Mouse (Mus musculus) hindbrain, embryonic 16.5 days (tissue): ENCODE data around the gene Golt1a. TPM values are rescaled to one million over a fixed set of nuclear protein-coding genes. Genes with fewer than 3 reads are reported as not detected.
A peak's percentile ranks its signal among the peaks of the same experiment; 100 is the strongest.

ENCODE experiments used
- ATAC-seq: fragments of 200-750 bp; cut with Nextera tagmentation; 2 replicates; pipeline ENCODE4 v1.8.0; 2017; ENCODE audit warnings: moderate TSS enrichment, moderate library complexity
- H3K27ac ChIP-seq: fragments of 300-500 bp; sonication (generic); 2 replicates; pipeline ENCODE4 v1.5.1; 2014; ENCODE audit warnings: low read depth, mild to moderate bottlenecking, control low read depth, low read length, moderate library complexity
- H3K27me3 ChIP-seq: fragments of 300-500 bp; sonication (generic); replicated peaks from 2 replicates; pipeline ENCODE4 v1.6.1; 2014; ENCODE audit warnings: low read length; ENCODE audit not compliant: control insufficient read depth, insufficient read depth
- H3K36me3 ChIP-seq: fragments of 300-500 bp; sonication (generic); 2 replicates; pipeline ENCODE4 v1.6.1; 2014; ENCODE audit warnings: mild to moderate bottlenecking, low read length, moderate library complexity, mixed read lengths; ENCODE audit not compliant: control insufficient read depth, insufficient read depth
- H3K4me1 ChIP-seq: fragments of 300-500 bp; sonication (generic); 2 replicates; pipeline ENCODE4 v1.6.1; 2014; ENCODE audit warnings: low read depth, low read length; ENCODE audit not compliant: control insufficient read depth, insufficient read depth
- H3K4me2 ChIP-seq: fragments of 300-500 bp; sonication (generic); 2 replicates; pipeline ENCODE4 v1.6.1; 2014; ENCODE audit warnings: mild to moderate bottlenecking, low read length, control low read depth, moderate library complexity
- H3K4me3 ChIP-seq: fragments of 300-500 bp; sonication (generic); 2 replicates; pipeline ENCODE4 v1.5.1; 2014; ENCODE audit warnings: mild to moderate bottlenecking, low read length, control low read depth, moderate library complexity
- H3K9ac ChIP-seq: fragments of 300-500 bp; sonication (generic); 2 replicates; pipeline ENCODE4 v1.6.1; 2014; ENCODE audit warnings: low read depth, mild to moderate bottlenecking, control low read depth, low read length, moderate library complexity
- H3K9me3 ChIP-seq: fragments of 300-500 bp; sonication (generic); 2 replicates; pipeline ENCODE4 v1.6.1; 2014; ENCODE audit warnings: mild to moderate bottlenecking, low read length, moderate library complexity; ENCODE audit not compliant: control insufficient read depth
- WGBS: fragments of 180-500 bp; shearing (Covaris S2); extraction: QIAGEN DNeasy Blood & Tissue Kit; methylation state at CpG from one replicate; pipeline ENCODE4 v1.1.7; 2014; 5-methylcytosine and 5-hydroxymethylcytosine counted together
- polyA plus RNA-seq: library from polyadenylated mRNA; unstranded; fragments of >200 nt; fragmentation: Nextera tagmentation; extraction: Ambion mirVana; gene quantifications from 2 replicates; pipeline ENCODE4 v1.2.1, GENCODE M21; 2015

Gene Golt1a
- polyA plus RNA-seq, 1 experiment from 2014 or later: not detected

- Histone ChIP-seq H3K9ac (no peak overlapping the region), H3K9me3 (no peaks in the 10 kb centered on the region), H3K4me1 (no peaks in the 10 kb centered on the region), H3K27me3 (no peaks in the 10 kb centered on the region), H3K4me3 (no peak overlapping the region), H3K4me2 (no peak overlapping the region), H3K27ac (no peak overlapping the region), H3K36me3 (peaks cover 5% of the 10 kb centered on the region; the same call in 1 of the 2 replicates)
- WGBS: 92% methylated on average over 6 of the region's 6 CpGs
- no peak for ATAC-seq
These were observed 17.7 kb upstream of the Golt1a start for GRCm38 (mm10) chr1:133291888-133292287.

DNA sequence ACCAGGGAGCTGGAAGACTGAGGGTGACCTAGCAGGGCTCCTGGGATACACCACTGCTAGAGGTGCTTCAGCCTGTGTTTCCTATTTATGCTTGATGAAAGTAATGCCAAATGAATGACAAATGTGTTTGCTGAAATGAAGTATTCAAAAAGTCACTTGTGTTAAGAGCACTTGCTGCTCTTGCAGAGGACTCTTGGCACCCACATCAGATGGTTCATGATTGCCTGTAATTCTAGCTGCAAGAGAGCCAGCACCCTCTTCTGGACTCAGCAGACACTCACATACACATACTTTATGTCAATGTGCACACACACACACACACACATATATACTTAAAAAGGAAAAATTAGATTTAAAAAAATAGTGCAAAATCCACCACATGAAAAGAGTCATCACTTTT, 17.0 kb upstream of the Golt1a start:
- ATAC-seq: no peak
- no peaks in the 10 kb centered on the region for H3K9me3 ChIP-seq
- peaks cover 3% of the 10 kb centered on the region; the same call in 1 of the 2 replicates for H3K36me3 ChIP-seq
- no peaks in the 10 kb centered on the region for H3K4me1 ChIP-seq
- no peak overlapping the region for H3K4me3 ChIP-seq
- no peaks in the 10 kb centered on the region for H3K27me3 ChIP-seq
- no peak overlapping the region for H3K9ac ChIP-seq
- H3K4me2 ChIP-seq: no peak overlapping the region
- H3K27ac ChIP-seq: no peak overlapping the region

DNA sequence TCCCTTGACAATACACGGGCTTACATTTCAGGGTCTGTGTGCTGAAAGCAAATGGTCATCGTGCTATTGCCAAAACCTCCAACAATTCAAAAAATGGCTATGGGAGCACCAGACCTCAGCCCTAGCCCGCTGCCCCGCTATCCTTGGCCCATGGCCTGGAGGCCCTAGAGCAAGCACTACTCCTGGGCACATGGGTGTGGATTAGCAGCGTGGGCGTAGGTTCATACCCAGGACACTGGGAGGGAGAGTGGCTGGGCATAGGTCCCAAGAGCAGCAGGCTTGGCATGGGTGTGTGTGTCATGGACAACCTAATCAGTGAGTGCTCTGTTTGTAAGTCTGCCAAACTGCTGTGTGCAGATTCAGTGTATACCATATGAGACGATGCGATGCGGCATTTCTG, 13.2 kb upstream of the Golt1a start:
- no peak for ATAC-seq
- Histone ChIP-seq H3K9ac (no peak overlapping the region), H3K4me1 (no peaks in the 10 kb centered on the region), H3K4me2 (no peak overlapping the region), H3K9me3 (no peaks in the 10 kb centered on the region), H3K36me3 (peaks cover 5% of the 10 kb centered on the region; the same call in 1 of the 2 replicates), H3K27me3 (no peaks in the 10 kb centered on the region), H3K4me3 (no peak overlapping the region), H3K27ac (no peak overlapping the region)
- WGBS: 72% methylated on average over 9 of the region's 9 CpGs

- Histone ChIP-seq H3K4me1 (peaks cover 3% of the 10 kb centered on the region; the same call in 1 of the 2 replicates), H3K4me2 (no peak overlapping the region), H3K9ac (no peak overlapping the region), H3K36me3 (0 out of 2 replicates have a peak, but pooled peaks cover 5% of the 10 kb centered on the region), H3K27me3 (no peaks in the 10 kb centered on the region), H3K27ac (no peak overlapping the region), H3K9me3 (no peaks in the 10 kb centered on the region), H3K4me3 (no peak overlapping the region)
- WGBS: 43% methylated on average over 14 of the region's 14 CpGs
- ATAC-seq: no peak
These were observed 10.8 kb upstream of the Golt1a start for GRCm38 (mm10) chr1:133298816-133299215.

DNA sequence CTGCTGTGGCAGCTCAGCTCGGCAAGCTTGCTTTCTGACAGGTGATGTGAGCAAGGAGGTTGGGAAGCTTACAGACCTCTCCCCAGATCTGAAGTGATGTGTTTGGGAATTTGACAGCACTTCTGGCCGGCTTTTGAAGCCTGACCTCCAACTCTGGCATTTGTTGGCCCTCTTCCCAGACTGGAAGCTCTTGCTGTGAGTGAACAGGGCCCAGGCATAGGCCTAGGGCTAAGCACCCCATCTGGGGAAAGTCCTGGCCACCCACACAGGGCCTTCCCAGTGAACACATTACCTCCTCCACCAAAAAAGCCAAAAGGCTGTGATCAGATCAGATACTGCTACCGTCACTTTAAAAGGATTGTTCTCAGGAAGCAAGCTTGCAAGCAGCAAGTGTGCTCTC, 7.1 kb upstream of the Golt1a start:
- Histone ChIP-seq H3K4me3 (no peak overlapping the region), H3K9ac (no peak overlapping the region), H3K36me3 (0 out of 2 replicates have a peak, but pooled peaks cover 5% of the 10 kb centered on the region), H3K27ac (no peak overlapping the region), H3K4me2 (no peak overlapping the region), H3K27me3 (no peaks in the 10 kb centered on the region), H3K4me1 (peaks cover 3% of the 10 kb centered on the region; the same call in 1 of the 2 replicates), H3K9me3 (no peaks in the 10 kb centered on the region)
- no peak for ATAC-seq
- WGBS: 33% methylated on average over 3 of the region's 3 CpGs

DNA sequence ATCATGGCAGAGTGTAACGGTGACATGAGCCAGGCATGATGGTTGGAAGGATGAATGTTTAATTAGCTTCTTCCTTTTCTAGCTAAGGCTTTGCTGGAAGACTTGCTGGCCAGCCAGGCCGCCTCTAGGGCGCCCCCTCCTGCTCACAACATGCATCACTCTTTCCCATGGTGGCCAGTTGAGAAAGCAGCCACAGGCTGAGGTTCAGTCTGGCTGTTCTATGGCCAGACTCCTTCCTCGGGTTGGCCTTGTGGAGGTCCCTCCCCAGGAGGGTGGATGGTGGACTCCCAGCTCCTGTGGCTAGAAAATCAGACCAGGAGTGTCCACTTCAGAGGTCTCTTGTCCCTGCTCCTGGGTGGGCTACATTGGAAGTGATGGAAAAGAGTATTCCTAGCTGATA, 2.8 kb upstream of the Golt1a start:
- no peaks in the 10 kb centered on the region for H3K36me3 ChIP-seq
- no peak overlapping the region for H3K27ac ChIP-seq
- peaks cover 6% of the 10 kb centered on the region for H3K4me1 ChIP-seq
- no peak overlapping the region for H3K4me2 ChIP-seq
- 0 out of 2 replicates have a peak, but pooled peaks have one; percentile 9 for ATAC-seq
- H3K9ac ChIP-seq: no peak overlapping the region
- H3K4me3 ChIP-seq: no peak overlapping the region
- H3K27me3 ChIP-seq: no peaks in the 10 kb centered on the region
- H3K9me3 ChIP-seq: no peaks in the 10 kb centered on the region
- WGBS: 1% methylated on average over 4 of the region's 4 CpGs

DNA sequence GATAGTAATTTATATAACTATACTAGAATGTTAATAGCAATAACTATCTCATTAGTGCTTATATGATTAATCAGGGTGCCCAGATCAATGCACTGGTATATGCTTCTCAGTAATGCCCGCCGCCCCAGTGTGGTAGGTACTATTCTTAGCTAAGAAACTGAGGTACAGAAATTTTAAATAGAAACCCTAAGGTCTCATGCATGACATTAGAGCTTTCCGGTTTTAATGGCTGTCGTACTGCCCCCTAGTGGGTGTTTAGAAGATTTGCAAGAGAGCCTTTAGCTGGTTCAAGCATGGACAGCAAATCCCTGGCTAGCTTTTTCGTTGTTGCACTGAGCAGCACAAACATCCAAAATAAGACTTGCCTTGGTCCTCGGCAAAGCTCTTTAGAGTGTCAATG, 2.3 kb upstream of the Golt1a start:
- no peak for ATAC-seq
- peaks cover 8% of the 10 kb centered on the region for H3K4me1 ChIP-seq
- H3K4me3 ChIP-seq: no peak overlapping the region

DNA sequence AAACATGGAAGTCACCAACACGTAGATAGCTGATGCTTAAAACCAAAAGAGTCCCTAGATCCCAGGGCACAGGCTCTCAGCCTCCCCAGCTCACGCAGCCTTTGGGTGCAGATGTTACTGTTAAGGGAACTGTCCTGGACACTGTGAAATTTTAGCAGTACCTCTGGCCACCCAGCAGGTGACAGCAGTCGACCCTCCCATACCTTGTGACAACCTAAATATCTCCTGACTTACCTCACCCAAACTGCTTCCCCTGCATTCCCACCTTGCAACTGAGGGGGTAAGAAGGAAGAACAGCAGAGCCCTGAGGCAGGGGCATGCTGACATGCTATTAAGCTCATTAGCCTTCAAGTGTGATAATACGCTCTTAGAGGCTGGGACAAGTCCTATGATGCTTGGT, 1.6 kb downstream of the Golt1a start:
- 58% methylated on average over 4 of the region's 4 CpGs for WGBS

More for the DNA sequence above, 2.3 kb upstream of the Golt1a start:
- Histone ChIP-seq H3K9me3 (no peaks in the 10 kb centered on the region), H3K4me2 (no peak overlapping the region), H3K27me3 (no peaks in the 10 kb centered on the region), H3K36me3 (no peaks in the 10 kb centered on the region), H3K27ac (no peak overlapping the region), H3K9ac (no peak overlapping the region)
- 14% methylated on average over 6 of the region's 6 CpGs for WGBS

DNA sequence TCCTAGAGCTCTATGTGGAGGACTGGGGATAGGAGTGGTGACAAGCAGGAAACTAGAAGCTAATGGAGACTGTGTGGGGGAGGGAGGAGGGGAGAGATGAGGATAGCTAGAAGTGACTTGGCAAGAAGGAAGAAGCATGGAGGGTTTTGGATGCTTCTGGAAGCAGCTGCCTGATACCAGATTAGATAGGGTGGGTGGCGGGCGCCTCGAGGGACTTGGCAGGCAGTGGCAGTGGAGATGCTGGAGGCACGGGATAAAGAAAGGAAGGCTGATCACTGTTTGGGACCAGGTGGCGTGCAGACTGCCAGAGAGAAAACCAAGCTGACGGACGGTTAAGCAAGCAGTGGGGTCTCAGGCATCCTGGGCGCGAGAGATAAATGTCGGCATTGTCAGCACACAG, 2.3 kb downstream of the Golt1a start:
- Histone ChIP-seq H3K4me3 (no peak overlapping the region), H3K27me3 (no peaks in the 10 kb centered on the region), H3K9ac (peak overlapping the region; percentile 9; the same call in 1 of the 2 replicates), H3K9me3 (no peaks in the 10 kb centered on the region), H3K4me1 (peaks cover 5% of the 10 kb centered on the region), H3K27ac (no peak overlapping the region; the same call in 1 of the 2 replicates), H3K36me3 (no peaks in the 10 kb centered on the region), H3K4me2 (peak overlapping the region; percentile 24; the same call in 1 of the 2 replicates)
- ATAC-seq: peak; percentile 71
- 13% methylated on average over 10 of the region's 10 CpGs for WGBS

More for the DNA sequence above, 1.6 kb downstream of the Golt1a start:
- ATAC-seq: no peak
- H3K27ac ChIP-seq: no peak overlapping the region
- H3K27me3 ChIP-seq: no peaks in the 10 kb centered on the region
- no peak overlapping the region for H3K9ac ChIP-seq
- H3K4me3 ChIP-seq: no peak overlapping the region
- no peaks in the 10 kb centered on the region for H3K36me3 ChIP-seq
- H3K9me3 ChIP-seq: no peaks in the 10 kb centered on the region
- peaks cover 5% of the 10 kb centered on the region for H3K4me1 ChIP-seq
- no peak overlapping the region for H3K4me2 ChIP-seq

GRCm38 (mm10) chr1:133314364-133314763, 4.8 kb downstream of the Golt1a start:
- H3K9ac ChIP-seq: no peak overlapping the region
- no peaks in the 10 kb centered on the region for H3K9me3 ChIP-seq
- no peak overlapping the region for H3K4me2 ChIP-seq
- 27% methylated on average over 8 of the region's 8 CpGs for WGBS
- no peak overlapping the region for H3K4me3 ChIP-seq
- no peak overlapping the region for H3K27ac ChIP-seq
- H3K27me3 ChIP-seq: no peaks in the 10 kb centered on the region
- ATAC-seq: no peak
- peaks cover 5% of the 10 kb centered on the region for H3K4me1 ChIP-seq
- no peaks in the 10 kb centered on the region for H3K36me3 ChIP-seq
